In genomic region chr13:63121747-63122146, GRCm38 (mm10) we compare ENCODE assay signal across 15 mouse cellular contexts.
"Had no signal": no experiment of that assay in that cellular context is flagged by ENCODE, and none has a peak within 500 bp of the region (broad histone marks: within the 10 kb centered on the region; RNA-seq: fewer than 3 reads in every experiment).

No protein-coding gene starts in this region.

- H3K4me2 ChIP-seq: neural tube, embryonic 15.5 days; stomach, embryonic 15.5 days had no signal

- DNase-seq: retina, postnatal 1 day; right cerebral cortex, adult 18-20 months; right cerebral cortex, postnatal 14 days; right cerebral cortex, postnatal 25 days; right cerebral cortex, postnatal 4 days; spleen, adult 18-20 months; thymus, adult 18-20 months; thymus, adult 2 months; thymus, postnatal 14 days; thymus, postnatal 25 days; thymus, postnatal 36 days; thymus, postnatal 4 days had no signal

- H3K4me3 ChIP-seq: neural tube, embryonic 15.5 days; stomach, embryonic 15.5 days had no signal

- H3K27me3 ChIP-seq: neural tube, embryonic 15.5 days; stomach, embryonic 15.5 days had no signal

- H3K4me1 ChIP-seq: neural tube, embryonic 15.5 days; stomach, embryonic 15.5 days had no signal

- H3K36me3 ChIP-seq: neural tube, embryonic 15.5 days; stomach, embryonic 15.5 days had no signal

- H3K27ac ChIP-seq: neural tube, embryonic 15.5 days; stomach, embryonic 15.5 days; stomach, postnatal 0 days had no signal

- H3K9ac ChIP-seq: neural tube, embryonic 15.5 days; stomach, embryonic 15.5 days had no signal

- H3K9me3 ChIP-seq: neural tube, embryonic 15.5 days; stomach, embryonic 15.5 days had no signal
